Mouse (Mus musculus): ENCODE measurements around the gene Tstd2. TPM values are rescaled to one million over a fixed set of nuclear protein-coding genes. Genes with fewer than 3 reads are reported as not detected.

The Tstd2 gene
- polyA plus RNA-seq, 1 experiment, result 43.5 TPM

DNA sequence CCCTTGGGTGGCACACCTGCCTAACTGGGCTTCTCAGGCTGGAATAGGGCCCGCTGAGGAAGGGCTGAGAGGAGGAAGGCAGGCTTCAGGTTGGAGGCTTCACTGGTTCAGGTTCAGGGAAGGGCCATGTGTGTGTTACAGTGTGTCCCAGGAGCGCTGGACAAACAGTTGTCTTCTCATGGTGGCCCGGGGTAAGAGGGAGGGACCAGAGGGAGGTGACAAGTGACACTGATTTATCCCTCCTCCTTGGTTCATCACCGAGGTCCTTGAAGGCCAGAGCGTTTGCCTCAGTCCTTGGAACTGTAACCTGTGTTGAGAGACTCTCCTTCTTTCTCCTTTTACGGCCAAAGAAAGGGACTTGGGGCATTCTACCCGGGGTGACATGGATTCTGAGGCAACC is 38.0 kb downstream of the Tstd2 start:
- TF ChIP-seq CTCF (IDR thresholded peaks at IDR 0.05; ENCODE audit: borderline replicate concordance, insufficient read depth, low read length) (no peak), POLR2A (IDR thresholded peaks at IDR 0.05; ENCODE audit: low read depth, low read length) (no peak)
- no peak overlapping the region for H3K27ac ChIP-seq (ENCODE audit: insufficient read depth, low read length)
- no peaks in the 10 kb centered on the region for H3K4me1 ChIP-seq (ENCODE audit: control insufficient read depth, insufficient read depth, low read length)
- no peak overlapping the region for H3K4me3 ChIP-seq (ENCODE audit: insufficient read depth, low read length)

DNA sequence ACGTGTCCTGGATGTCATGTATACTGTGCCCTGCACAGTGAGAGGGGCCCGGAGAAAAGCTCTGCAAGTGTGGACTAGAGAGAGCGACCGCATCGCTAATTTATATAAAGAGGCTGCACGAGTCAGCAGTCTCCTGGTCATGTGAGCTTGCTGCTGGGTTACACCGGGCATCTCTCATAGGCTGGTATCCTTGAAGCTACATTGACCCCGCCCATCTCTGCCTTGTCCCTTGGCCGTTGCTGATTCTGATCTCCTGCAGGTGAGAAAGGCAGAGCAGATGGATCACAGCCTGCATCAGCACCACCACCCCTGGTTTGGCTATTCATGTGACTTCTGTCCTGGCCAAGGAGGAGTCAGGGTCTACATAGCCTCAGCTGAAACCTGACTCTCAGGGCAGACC is 39.4 kb downstream of the Tstd2 start:
- Histone ChIP-seq H3K4me3 (ENCODE audit: insufficient read depth, low read length) (no peak overlapping the region), H3K27ac (ENCODE audit: insufficient read depth, low read length) (no peak overlapping the region), H3K4me1 (ENCODE audit: control insufficient read depth, insufficient read depth, low read length) (no peaks in the 10 kb centered on the region)
- no peak for TF ChIP-seq CTCF (IDR thresholded peaks at IDR 0.05; ENCODE audit: borderline replicate concordance, insufficient read depth, low read length)
- no peak for TF ChIP-seq POLR2A (IDR thresholded peaks at IDR 0.05; ENCODE audit: low read depth, low read length)

DNA sequence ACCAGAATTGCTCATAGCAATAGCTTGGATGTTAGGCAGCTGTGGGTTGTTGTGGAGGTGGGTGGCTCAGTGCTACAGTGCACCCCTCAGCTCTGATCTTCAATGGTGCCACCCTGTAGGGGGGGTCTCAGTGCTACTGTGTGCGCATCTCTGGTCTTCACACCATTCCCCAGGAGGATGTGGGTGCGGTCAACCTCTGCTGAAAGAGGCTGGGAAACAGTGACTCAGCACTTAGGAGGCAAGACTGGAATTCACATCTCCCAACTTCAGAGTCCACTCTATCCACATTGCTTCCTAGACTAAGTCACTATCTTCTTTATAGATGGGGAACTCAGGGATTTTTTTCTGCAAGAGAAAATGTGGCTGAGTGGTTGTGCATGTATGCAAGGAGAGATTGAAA is 40.9 kb downstream of the Tstd2 start:
- no peak overlapping the region for H3K4me3 ChIP-seq (ENCODE audit: insufficient read depth, low read length)
- H3K27ac ChIP-seq (ENCODE audit: insufficient read depth, low read length), result no peak overlapping the region
- no peaks in the 10 kb centered on the region for H3K4me1 ChIP-seq (ENCODE audit: control insufficient read depth, insufficient read depth, low read length)
- TF ChIP-seq POLR2A (IDR thresholded peaks at IDR 0.05; ENCODE audit: low read depth, low read length) (no peak), CTCF (IDR thresholded peaks at IDR 0.05; ENCODE audit: borderline replicate concordance, insufficient read depth, low read length) (no peak)

DNA sequence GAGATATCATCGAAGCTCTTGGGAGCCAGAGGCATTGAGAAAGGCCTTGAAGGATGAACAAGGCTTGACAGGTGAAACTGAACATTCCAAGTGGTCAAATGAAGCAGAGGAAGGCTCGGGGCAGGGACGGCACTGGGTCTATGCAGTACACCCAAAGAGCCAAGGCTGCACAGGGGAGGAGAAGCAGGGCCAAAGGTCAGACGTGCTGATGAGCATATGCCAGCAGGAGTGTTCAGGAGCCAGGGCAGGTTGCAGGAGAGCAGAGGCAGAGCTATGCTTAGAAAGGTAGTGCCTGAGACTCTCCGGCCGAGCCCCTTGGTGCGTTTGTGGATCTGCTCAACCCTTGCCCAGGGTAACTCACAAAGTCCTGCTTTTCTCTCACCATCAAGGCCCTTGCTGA is 41.9 kb downstream of the Tstd2 start:
- Histone ChIP-seq H3K4me3 (ENCODE audit: insufficient read depth, low read length) (no peak overlapping the region), H3K4me1 (ENCODE audit: control insufficient read depth, insufficient read depth, low read length) (no peaks in the 10 kb centered on the region), H3K27ac (ENCODE audit: insufficient read depth, low read length) (no peak overlapping the region)
- TF ChIP-seq POLR2A (IDR thresholded peaks at IDR 0.05; ENCODE audit: low read depth, low read length) (no peak), CTCF (IDR thresholded peaks at IDR 0.05; ENCODE audit: borderline replicate concordance, insufficient read depth, low read length) (no peak)

DNA sequence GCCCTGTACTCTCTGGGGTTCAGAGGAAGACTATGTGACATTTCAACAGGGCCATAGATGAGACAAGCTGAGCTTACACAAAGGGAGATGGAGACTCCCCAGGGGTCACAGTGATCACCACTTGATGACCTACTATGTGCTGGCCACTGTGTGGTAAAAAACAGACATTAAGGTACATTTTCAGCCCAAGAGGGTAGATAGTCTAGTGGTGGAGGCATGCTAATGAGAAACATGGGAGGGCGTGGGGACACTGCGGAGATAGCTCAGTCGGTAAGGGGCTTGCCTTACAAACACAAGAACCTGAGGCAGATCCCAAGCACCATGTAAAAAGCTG is 42.7 kb downstream of the Tstd2 start:
- Histone ChIP-seq H3K27ac (ENCODE audit: insufficient read depth, low read length) (no peak overlapping the region), H3K4me1 (ENCODE audit: control insufficient read depth, insufficient read depth, low read length) (no peaks in the 10 kb centered on the region), H3K4me3 (ENCODE audit: insufficient read depth, low read length) (no peak overlapping the region)
- no peak for TF ChIP-seq POLR2A (IDR thresholded peaks at IDR 0.05; ENCODE audit: low read depth, low read length)
- TF ChIP-seq CTCF (IDR thresholded peaks at IDR 0.05; ENCODE audit: borderline replicate concordance, insufficient read depth, low read length), result no peak

DNA sequence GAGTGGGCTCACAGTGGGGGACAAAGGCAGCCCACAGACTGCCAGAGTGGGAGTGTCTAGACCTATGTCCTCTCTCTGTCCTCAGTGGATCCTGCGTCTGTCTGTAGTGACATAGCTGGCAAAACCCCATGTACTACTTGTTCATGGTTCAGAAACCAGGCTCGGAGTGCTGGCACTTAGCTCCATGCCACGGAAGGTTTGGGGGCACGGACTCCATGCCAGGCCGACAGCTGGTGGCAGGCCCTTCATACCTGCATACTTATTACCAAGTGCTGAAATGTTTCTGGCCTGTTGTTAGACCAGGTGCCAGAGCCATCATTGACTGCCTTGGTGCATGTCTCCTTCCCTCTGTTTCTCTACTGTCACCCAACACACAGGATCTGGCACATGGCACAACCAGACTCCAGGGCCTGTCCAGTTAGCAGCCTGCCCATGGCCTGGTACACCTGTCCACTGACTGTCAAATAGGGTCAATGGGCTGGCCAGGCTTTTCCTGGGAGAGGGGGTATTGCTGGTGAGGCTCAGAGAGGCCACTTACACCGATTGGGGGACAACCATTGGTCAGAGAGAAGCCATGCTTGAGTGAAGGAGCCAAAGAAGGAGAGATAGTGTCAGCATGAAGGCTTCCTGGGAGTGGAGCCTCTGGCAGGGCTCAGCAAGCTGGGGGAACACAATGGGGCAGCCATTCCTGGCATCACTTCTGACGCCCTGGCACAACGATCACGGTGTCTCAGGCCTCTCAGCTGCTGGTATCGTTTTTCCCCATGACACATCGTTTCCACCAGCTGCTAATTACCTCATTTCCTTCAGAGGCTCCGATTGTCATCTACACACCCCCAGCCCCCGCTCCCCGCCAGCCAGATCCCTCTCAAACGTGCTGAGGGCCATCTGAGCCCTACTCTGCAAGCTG is 43.3 kb downstream of the Tstd2 start:
- Histone ChIP-seq H3K27ac (ENCODE audit: insufficient read depth, low read length) (no peak overlapping the region), H3K4me1 (ENCODE audit: control insufficient read depth, insufficient read depth, low read length) (no peaks in the 10 kb centered on the region), H3K4me3 (ENCODE audit: insufficient read depth, low read length) (no peak overlapping the region)
- TF ChIP-seq CTCF (IDR thresholded peaks at IDR 0.05; ENCODE audit: borderline replicate concordance, insufficient read depth, low read length), result no peak
- TF ChIP-seq POLR2A (IDR thresholded peaks at IDR 0.05; ENCODE audit: low read depth, low read length), result no peak

DNA sequence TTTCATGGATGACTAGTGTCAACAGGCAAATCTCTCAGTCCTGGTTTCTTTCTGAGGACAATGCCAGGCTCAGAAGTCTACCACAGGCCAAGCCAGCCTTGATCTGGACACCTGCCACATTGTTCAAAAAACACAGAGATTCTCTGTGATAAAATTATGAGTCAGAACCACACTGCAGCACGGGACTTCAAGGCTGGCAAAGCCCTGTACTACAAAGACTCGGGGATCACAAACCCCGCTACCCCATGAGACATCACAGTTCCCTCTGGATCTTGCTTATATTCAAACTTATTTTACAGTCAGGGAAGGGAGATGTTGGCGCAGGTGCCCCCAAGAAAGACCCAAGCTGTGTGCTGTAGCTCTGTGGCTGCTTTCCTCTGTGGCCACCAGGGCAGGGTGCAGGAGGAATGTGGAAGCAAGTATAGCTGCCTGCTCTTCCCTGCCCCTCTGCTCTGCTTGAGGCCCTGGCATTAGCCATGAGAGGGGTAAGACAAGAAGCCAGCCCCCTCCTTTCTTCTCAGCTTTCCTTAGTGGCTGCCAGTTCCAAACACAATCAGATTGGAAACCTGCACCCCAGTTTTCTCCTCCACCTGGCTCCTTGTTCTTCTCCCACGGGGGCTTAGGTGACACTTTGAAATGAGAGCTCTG is 45.9 kb downstream of the Tstd2 start:
- H3K27ac ChIP-seq (ENCODE audit: insufficient read depth, low read length), result no peak overlapping the region
- no peak overlapping the region for H3K4me3 ChIP-seq (ENCODE audit: insufficient read depth, low read length)
- no peak for TF ChIP-seq POLR2A (IDR thresholded peaks at IDR 0.05; ENCODE audit: low read depth, low read length)
- TF ChIP-seq CTCF (IDR thresholded peaks at IDR 0.05; ENCODE audit: borderline replicate concordance, insufficient read depth, low read length), result no peak
- peaks cover 2% of the 10 kb centered on the region; the same call in 1 of the 2 replicates for H3K4me1 ChIP-seq (ENCODE audit: control insufficient read depth, insufficient read depth, low read length)

DNA sequence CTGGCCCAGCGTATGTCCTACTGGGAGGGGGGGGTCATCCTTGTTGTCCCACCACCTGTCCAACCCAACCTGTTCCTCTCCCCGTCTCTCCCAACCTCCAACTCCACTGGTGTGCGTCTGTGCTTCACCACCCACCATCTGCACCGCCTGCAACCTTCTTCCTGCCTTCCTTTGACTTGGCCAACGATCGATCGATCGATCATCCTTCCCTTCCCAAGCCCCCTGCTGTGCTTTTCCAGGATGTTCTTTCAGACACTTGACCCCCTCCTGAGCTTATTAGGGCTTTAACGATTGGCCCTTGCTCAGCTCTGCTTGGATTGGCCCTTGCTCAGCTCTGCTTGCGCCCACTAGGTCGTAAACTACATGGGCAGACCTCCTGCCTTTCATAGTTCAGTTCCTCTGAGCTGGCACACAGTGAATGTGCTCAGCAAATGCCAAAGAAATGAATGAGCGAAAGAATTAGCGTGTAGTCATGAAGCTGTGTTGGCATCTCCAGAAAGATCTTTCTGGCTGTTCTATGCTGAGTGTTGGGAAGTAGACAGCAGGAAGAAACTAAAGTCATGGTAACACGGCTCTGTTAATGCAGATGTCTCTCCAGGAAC is 48.9 kb downstream of the Tstd2 start:
- H3K27ac ChIP-seq (ENCODE audit: insufficient read depth, low read length), result no peak overlapping the region
- peaks cover 2% of the 10 kb centered on the region; the same call in 1 of the 2 replicates for H3K4me1 ChIP-seq (ENCODE audit: control insufficient read depth, insufficient read depth, low read length)
- TF ChIP-seq CTCF (IDR thresholded peaks at IDR 0.05; ENCODE audit: borderline replicate concordance, insufficient read depth, low read length) (no peak), POLR2A (IDR thresholded peaks at IDR 0.05; ENCODE audit: low read depth, low read length) (no peak)
- H3K4me3 ChIP-seq (ENCODE audit: insufficient read depth, low read length), result no peak overlapping the region

DNA sequence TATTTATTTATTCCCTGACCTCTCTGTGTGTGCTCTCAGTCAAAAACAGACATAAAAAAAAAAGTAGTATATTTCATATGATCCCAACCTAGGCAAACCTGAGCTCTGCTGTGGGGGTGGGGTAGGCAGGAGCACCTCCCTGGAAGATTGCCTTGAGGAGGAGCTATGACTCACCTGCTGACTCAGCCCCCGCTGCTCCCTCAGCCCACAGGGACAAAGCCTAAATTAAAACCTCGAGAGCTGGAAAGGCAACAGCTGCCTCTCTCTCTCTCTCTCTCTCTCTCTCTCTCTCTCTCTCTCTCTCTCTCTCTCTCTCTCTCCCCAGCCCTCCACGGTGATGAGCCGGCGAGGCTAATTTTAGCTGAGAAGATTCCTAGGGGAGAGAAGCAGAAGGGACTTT is 50.6 kb downstream of the Tstd2 start:
- Histone ChIP-seq H3K4me3 (ENCODE audit: insufficient read depth, low read length) (no peak overlapping the region), H3K27ac (ENCODE audit: insufficient read depth, low read length) (peak overlapping the region; percentile 27; the same call in 1 of the 2 replicates), H3K4me1 (ENCODE audit: control insufficient read depth, insufficient read depth, low read length) (peaks cover 2% of the 10 kb centered on the region; the same call in 1 of the 2 replicates)
- TF ChIP-seq POLR2A (IDR thresholded peaks at IDR 0.05; ENCODE audit: low read depth, low read length), result no peak
- TF ChIP-seq CTCF (IDR thresholded peaks at IDR 0.05; ENCODE audit: borderline replicate concordance, insufficient read depth, low read length), result no peak

DNA sequence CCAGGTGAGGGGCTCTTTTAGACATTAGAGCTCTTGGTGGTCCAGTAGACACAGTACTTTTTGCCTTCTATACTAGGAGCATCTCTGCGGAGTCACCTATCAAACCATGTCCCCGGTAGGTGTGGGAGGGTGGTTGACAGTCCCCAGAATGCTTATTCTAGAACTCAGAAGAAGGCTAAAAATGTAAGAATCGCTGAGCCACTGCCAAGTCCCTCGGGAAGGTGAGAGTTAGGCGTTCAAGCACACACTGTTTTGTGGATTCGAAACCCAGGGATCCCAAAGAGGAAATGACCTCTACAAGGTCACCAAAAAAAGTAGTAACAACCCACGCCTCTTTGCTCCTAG is 51.1 kb downstream of the Tstd2 start:
- Histone ChIP-seq H3K4me3 (ENCODE audit: insufficient read depth, low read length) (no peak overlapping the region), H3K27ac (ENCODE audit: insufficient read depth, low read length) (no peak overlapping the region), H3K4me1 (ENCODE audit: control insufficient read depth, insufficient read depth, low read length) (peaks cover 2% of the 10 kb centered on the region; the same call in 1 of the 2 replicates)
- TF ChIP-seq CTCF (IDR thresholded peaks at IDR 0.05; ENCODE audit: borderline replicate concordance, insufficient read depth, low read length) (no peak), POLR2A (IDR thresholded peaks at IDR 0.05; ENCODE audit: low read depth, low read length) (no peak)
